Mouse (Mus musculus): ENCODE data around the gene Hexa. TPM values are rescaled to one million over a fixed set of nuclear protein-coding genes. Genes with fewer than 3 reads are reported as not detected.

Gene Hexa
- total RNA-seq, 2 experiments from 2014 or later: 23.9 to 25.4 TPM

Other genes starting within 250 kb of the Hexa start
- 44.5 and 53.1 TPM in 2 replicates for gene Adpgk, start 248.0 kb upstream of the Hexa start, total RNA-seq (2014; fragmentation: Nextera tagmentation)
- 41.4 and 43.0 TPM in 2 replicates for gene Adpgk, start 248.0 kb upstream of the Hexa start, total RNA-seq (2017)
- gene Bbs4, start 186.0 kb upstream of the Hexa start, total RNA-seq (2014; fragmentation: Nextera tagmentation): 5.7 and 6.9 TPM in 2 replicates
- 9.6 and 17.4 TPM in 2 replicates for gene Bbs4, start 186.0 kb upstream of the Hexa start, total RNA-seq (2017)
- gene Arih1, start 52.9 kb upstream of the Hexa start, total RNA-seq (2014; fragmentation: Nextera tagmentation): 36.1 and 58.2 TPM in 2 replicates
- 117 and 141 TPM in 2 replicates for gene Arih1, start 52.9 kb upstream of the Hexa start, total RNA-seq (2017)
- not detected in 2 replicates for gene Tmem202, start 307 bp downstream of the Hexa start, total RNA-seq (2014; fragmentation: Nextera tagmentation)
- not detected in 2 replicates for gene Tmem202, start 307 bp downstream of the Hexa start, total RNA-seq (2017)
- gene Celf6, start 38.4 kb downstream of the Hexa start, total RNA-seq (2014; fragmentation: Nextera tagmentation): not detected in 2 replicates
- not detected in 2 replicates for gene Celf6, start 38.4 kb downstream of the Hexa start, total RNA-seq (2017)
- gene Parp6, start 77.7 kb downstream of the Hexa start, total RNA-seq (2014; fragmentation: Nextera tagmentation): 27.1 and 39.6 TPM in 2 replicates
- 19.8 and 34.7 TPM in 2 replicates for gene Parp6, start 77.7 kb downstream of the Hexa start, total RNA-seq (2017)
- gene Pkm, start 116.8 kb downstream of the Hexa start, total RNA-seq (2014; fragmentation: Nextera tagmentation): 7.4 and 27.8 TPM in 2 replicates
- gene Pkm, start 116.8 kb downstream of the Hexa start, total RNA-seq (2017): 29.6 and 62.7 TPM in 2 replicates
- gene Gramd2, start 140.6 kb downstream of the Hexa start, total RNA-seq (2014; fragmentation: Nextera tagmentation): not detected in 2 replicates
- gene Gramd2, start 140.6 kb downstream of the Hexa start, total RNA-seq (2017): not detected in 2 replicates
- gene Senp8, start 211.2 kb downstream of the Hexa start, total RNA-seq (2014; fragmentation: Nextera tagmentation): 3.3 and 3.6 TPM in 2 replicates
- 3.8 and 5.6 TPM in 2 replicates for gene Senp8, start 211.2 kb downstream of the Hexa start, total RNA-seq (2017)
- 12.0 and 19.4 TPM in 2 replicates for gene Myo9a, start 211.4 kb downstream of the Hexa start, total RNA-seq (2014; fragmentation: Nextera tagmentation)
- 11.8 and 15.9 TPM in 2 replicates for gene Myo9a, start 211.4 kb downstream of the Hexa start, total RNA-seq (2017)

Data from megakaryocyte-erythroid progenitor cell, adult 5-6 weeks (primary cell).